Mouse (Mus musculus): ENCODE measurements at regions not wholly inside any gene's neighbourhood (a gene's known extent, or its start where the extent isn't known, plus 50 kb on each side); places are given as distances from the start of the nearest gene placed in this dataset.
"Not testable (repeated sequence)": the region's sequence is repeated elsewhere in the genome, so short reads cannot be mapped to it uniquely, and the experiment has no call there.

- not testable (repeated sequence) for ATAC-seq (ENCODE audit: insufficient number of reproducible peaks, low FRiP score); H3K27ac ChIP-seq (ENCODE audit: poor library complexity, severe bottlenecking); H3K36me3 ChIP-seq; H3K4me1 ChIP-seq (replicated peaks); H3K4me3 ChIP-seq; H3K9me3 ChIP-seq (replicated peaks); H3K4me2 ChIP-seq; H3K9ac ChIP-seq; H3K27me3 ChIP-seq (replicated peaks)
- 12% methylated on average over 3 of the region's 3 CpGs for WGBS
These were observed 276.9 kb upstream of the Tacstd2 start for GRCm38 (mm10) chr6:67812478-67812877.

- H3K36me3 ChIP-seq: no peaks in the 10 kb centered on the region
- 0 out of 2 replicates have a peak, but pooled peaks cover 2% of the 10 kb centered on the region for H3K9me3 ChIP-seq (replicated peaks)
- H3K9ac ChIP-seq: no peak overlapping the region
- H3K4me3 ChIP-seq: no peak overlapping the region
- H3K27me3 ChIP-seq (replicated peaks): no peaks in the 10 kb centered on the region
- no peaks in the 10 kb centered on the region for H3K4me1 ChIP-seq (replicated peaks)
- H3K4me2 ChIP-seq: no peak overlapping the region
- H3K27ac ChIP-seq (ENCODE audit: poor library complexity, severe bottlenecking): no peak overlapping the region
- no peak for ATAC-seq (ENCODE audit: insufficient number of reproducible peaks, low FRiP score)
These were observed 255.8 kb upstream of the Tacstd2 start for GRCm38 (mm10) chr6:67791393-67791792.

- no peak overlapping the region for H3K9ac ChIP-seq
- H3K36me3 ChIP-seq: no peaks in the 10 kb centered on the region
- H3K4me2 ChIP-seq: no peak overlapping the region
- H3K9me3 ChIP-seq (replicated peaks): 0 out of 2 replicates have a peak, but pooled peaks cover 2% of the 10 kb centered on the region
- 85% methylated on average over 1 of the region's 1 CpGs for WGBS
- no peak overlapping the region for H3K4me3 ChIP-seq
- no peaks in the 10 kb centered on the region for H3K27me3 ChIP-seq (replicated peaks)
- H3K4me1 ChIP-seq (replicated peaks): no peaks in the 10 kb centered on the region
- no peak for ATAC-seq (ENCODE audit: insufficient number of reproducible peaks, low FRiP score)
- no peak overlapping the region for H3K27ac ChIP-seq (ENCODE audit: poor library complexity, severe bottlenecking)
These were observed 255.1 kb upstream of the Tacstd2 start for GRCm38 (mm10) chr6:67790742-67791141.

- H3K9ac ChIP-seq: no peak overlapping the region
- 70% methylated on average over 7 of the region's 7 CpGs for WGBS
- H3K27ac ChIP-seq (ENCODE audit: poor library complexity, severe bottlenecking): no peak overlapping the region
- H3K4me1 ChIP-seq (replicated peaks): no peaks in the 10 kb centered on the region
- no peak overlapping the region for H3K4me2 ChIP-seq
- no peak overlapping the region for H3K4me3 ChIP-seq
- no peaks in the 10 kb centered on the region for H3K9me3 ChIP-seq (replicated peaks)
- no peak for ATAC-seq (ENCODE audit: insufficient number of reproducible peaks, low FRiP score)
- H3K27me3 ChIP-seq (replicated peaks): no peaks in the 10 kb centered on the region
- H3K36me3 ChIP-seq: no peaks in the 10 kb centered on the region
These were observed 251.6 kb upstream of the Tacstd2 start for GRCm38 (mm10) chr6:67787091-67787765.

GRCm38 (mm10) chr6:67778883-67779282, 243.3 kb upstream of the Tacstd2 start:
- ATAC-seq (ENCODE audit: insufficient number of reproducible peaks, low FRiP score): no peak
- 68% methylated on average over 4 of the region's 4 CpGs for WGBS
- no peaks in the 10 kb centered on the region for H3K9me3 ChIP-seq (replicated peaks)

GRCm38 (mm10) chr6:67754102-67754501, 218.5 kb upstream of the Tacstd2 start:
- not testable (repeated sequence) for ATAC-seq (ENCODE audit: insufficient number of reproducible peaks, low FRiP score)

More at GRCm38 (mm10) chr6:67778883-67779282, 243.3 kb upstream of the Tacstd2 start:
- Histone ChIP-seq H3K27me3 (replicated peaks) (no peaks in the 10 kb centered on the region), H3K4me1 (replicated peaks) (no peaks in the 10 kb centered on the region), H3K36me3 (no peaks in the 10 kb centered on the region), H3K9ac (no peak overlapping the region), H3K27ac (ENCODE audit: poor library complexity, severe bottlenecking) (no peak overlapping the region), H3K4me2 (no peak overlapping the region), H3K4me3 (no peak overlapping the region)

GRCm38 (mm10) chr6:67725611-67726010, 190.0 kb upstream of the Tacstd2 start:
- no peaks in the 10 kb centered on the region for H3K4me1 ChIP-seq (replicated peaks)
- no peak overlapping the region for H3K27ac ChIP-seq (ENCODE audit: poor library complexity, severe bottlenecking)
- WGBS: 64% methylated on average over 1 of the region's 1 CpGs
- no peaks in the 10 kb centered on the region for H3K27me3 ChIP-seq (replicated peaks)
- H3K9ac ChIP-seq: no peak overlapping the region
- no peaks in the 10 kb centered on the region for H3K9me3 ChIP-seq (replicated peaks)
- no peak for ATAC-seq (ENCODE audit: insufficient number of reproducible peaks, low FRiP score)
- no peak overlapping the region for H3K4me3 ChIP-seq
- H3K4me2 ChIP-seq: no peak overlapping the region
- H3K36me3 ChIP-seq: no peaks in the 10 kb centered on the region

More at GRCm38 (mm10) chr6:67754102-67754501, 218.5 kb upstream of the Tacstd2 start:
- H3K4me1 ChIP-seq (replicated peaks); H3K4me2 ChIP-seq; H3K9ac ChIP-seq; H3K27ac ChIP-seq (ENCODE audit: poor library complexity, severe bottlenecking); H3K27me3 ChIP-seq (replicated peaks); H3K9me3 ChIP-seq (replicated peaks); H3K36me3 ChIP-seq; H3K4me3 ChIP-seq: not testable (repeated sequence)
- 67% methylated on average over 1 of the region's 1 CpGs for WGBS

- H3K4me2 ChIP-seq; H3K36me3 ChIP-seq; H3K9me3 ChIP-seq (replicated peaks); H3K4me3 ChIP-seq; H3K9ac ChIP-seq; ATAC-seq (ENCODE audit: insufficient number of reproducible peaks, low FRiP score); H3K27ac ChIP-seq (ENCODE audit: poor library complexity, severe bottlenecking); H3K4me1 ChIP-seq (replicated peaks); H3K27me3 ChIP-seq (replicated peaks): not testable (repeated sequence)
- 11% methylated on average over 6 of the region's 7 CpGs for WGBS
These were observed 163.4 kb upstream of the Tacstd2 start for GRCm38 (mm10) chr6:67698952-67699351.

GRCm38 (mm10) chr6:67690997-67691396, 155.4 kb upstream of the Tacstd2 start:
- not testable (repeated sequence) for H3K27me3 ChIP-seq (replicated peaks); ATAC-seq (ENCODE audit: insufficient number of reproducible peaks, low FRiP score); H3K4me1 ChIP-seq (replicated peaks); H3K4me3 ChIP-seq; H3K9ac ChIP-seq; H3K36me3 ChIP-seq; H3K27ac ChIP-seq (ENCODE audit: poor library complexity, severe bottlenecking); H3K4me2 ChIP-seq
- 52% methylated on average over 3 of the region's 3 CpGs for WGBS
- H3K9me3 ChIP-seq (replicated peaks): peaks cover 11% of the 10 kb centered on the region

- not testable (repeated sequence) for H3K4me2 ChIP-seq; H3K36me3 ChIP-seq; ATAC-seq (ENCODE audit: insufficient number of reproducible peaks, low FRiP score); H3K4me1 ChIP-seq (replicated peaks); H3K9me3 ChIP-seq (replicated peaks); H3K27me3 ChIP-seq (replicated peaks); H3K4me3 ChIP-seq; H3K9ac ChIP-seq; H3K27ac ChIP-seq (ENCODE audit: poor library complexity, severe bottlenecking)
- 68% methylated on average over 3 of the region's 3 CpGs for WGBS
These were observed 147.5 kb upstream of the Tacstd2 start for GRCm38 (mm10) chr6:67683105-67683504.

- not testable (repeated sequence) for H3K9ac ChIP-seq; H3K27ac ChIP-seq (ENCODE audit: poor library complexity, severe bottlenecking); ATAC-seq (ENCODE audit: insufficient number of reproducible peaks, low FRiP score); H3K4me3 ChIP-seq; H3K4me1 ChIP-seq (replicated peaks); H3K27me3 ChIP-seq (replicated peaks); H3K9me3 ChIP-seq (replicated peaks); H3K36me3 ChIP-seq; H3K4me2 ChIP-seq
- 54% methylated on average over 10 of the region's 10 CpGs for WGBS
These were observed 146.0 kb upstream of the Tacstd2 start for GRCm38 (mm10) chr6:67681641-67682040.

- not testable (repeated sequence) for H3K4me3 ChIP-seq; H3K9me3 ChIP-seq (replicated peaks); H3K9ac ChIP-seq; H3K27ac ChIP-seq (ENCODE audit: poor library complexity, severe bottlenecking); H3K4me1 ChIP-seq (replicated peaks); H3K4me2 ChIP-seq; H3K36me3 ChIP-seq; H3K27me3 ChIP-seq (replicated peaks)
- ATAC-seq (ENCODE audit: insufficient number of reproducible peaks, low FRiP score): peak; percentile 36; the same call in 1 of the 2 replicates
- WGBS: 43% methylated on average over 1 of the region's 1 CpGs
These were observed 143.5 kb upstream of the Tacstd2 start for GRCm38 (mm10) chr6:67679106-67679505.

All from heart, embryonic 12.5 days (tissue).